Mouse (Mus musculus): ENCODE data around the gene Mrpl28.
"Not testable (repeated sequence)": the region's sequence is repeated elsewhere in the genome, so short reads cannot be mapped to it uniquely, and the experiment has no call there.

Mrpl28 gene

DNA sequence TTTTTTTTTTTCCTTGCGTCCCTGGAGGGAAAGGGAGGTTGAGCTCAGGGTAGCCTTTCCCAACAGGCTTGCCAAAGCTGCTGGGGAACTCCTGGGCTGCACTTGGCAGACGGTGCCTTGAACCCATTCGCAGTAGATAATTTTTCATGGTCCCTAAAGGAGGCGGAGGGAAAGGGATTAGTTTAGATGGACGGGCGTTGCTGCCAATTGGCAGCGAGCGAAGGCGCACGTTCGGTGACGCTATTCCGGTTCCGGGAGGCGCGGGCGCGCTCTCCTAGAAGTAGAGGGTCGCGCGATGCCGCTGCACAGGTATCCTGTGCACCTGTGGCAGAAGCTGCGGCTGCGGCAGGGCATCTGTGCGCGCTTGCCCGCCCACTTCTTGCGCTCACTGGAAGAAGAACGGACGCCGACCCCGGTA is at the start of gene Mrpl28:
TSS of gene Mrpl28 (plus strand) at position 234 of the 418 bp plus-strand sequence.
- DNase-seq: peak; percentile 86 to 87

DNA sequence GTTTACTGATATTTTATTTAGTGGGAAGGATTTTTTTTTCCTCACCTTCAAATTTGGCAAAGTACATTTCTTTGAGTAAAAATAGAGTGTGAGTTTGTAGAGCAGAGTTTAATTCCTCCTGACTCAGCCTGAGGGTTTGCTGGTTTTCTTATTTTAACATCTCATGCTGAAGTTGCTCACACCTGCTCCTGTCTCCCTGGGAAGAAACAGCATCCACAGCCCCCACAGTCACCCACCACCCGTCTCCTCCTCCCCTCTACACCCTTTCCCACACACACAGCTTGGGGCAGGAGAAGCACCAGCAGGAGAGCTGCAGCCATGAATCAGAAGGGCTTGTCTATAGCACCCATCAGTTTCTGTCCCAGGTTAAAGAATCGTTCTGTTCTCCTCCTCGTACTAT is 48.1 kb upstream of the Mrpl28 start:
- DNase-seq: no peak

DNA sequence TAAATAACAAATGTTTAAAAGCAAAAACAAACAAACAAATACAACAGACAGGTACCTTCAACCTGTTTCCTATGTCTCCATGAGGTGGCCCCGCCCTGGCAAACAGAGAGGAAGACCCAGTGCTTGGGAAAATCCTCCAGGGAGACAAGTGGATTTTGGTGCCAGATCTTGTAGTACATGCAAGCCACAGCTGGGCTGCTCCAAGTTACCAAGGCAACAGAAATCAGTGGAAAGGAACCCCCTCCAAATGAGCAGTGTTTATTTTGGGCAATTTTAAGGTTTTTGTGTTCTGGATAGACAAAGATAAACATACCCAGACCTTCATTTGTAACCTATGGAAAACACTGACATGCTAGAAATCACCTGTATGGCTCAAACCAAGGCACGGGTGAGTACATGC is 44.4 kb upstream of the Mrpl28 start:
- no peak for DNase-seq

DNA sequence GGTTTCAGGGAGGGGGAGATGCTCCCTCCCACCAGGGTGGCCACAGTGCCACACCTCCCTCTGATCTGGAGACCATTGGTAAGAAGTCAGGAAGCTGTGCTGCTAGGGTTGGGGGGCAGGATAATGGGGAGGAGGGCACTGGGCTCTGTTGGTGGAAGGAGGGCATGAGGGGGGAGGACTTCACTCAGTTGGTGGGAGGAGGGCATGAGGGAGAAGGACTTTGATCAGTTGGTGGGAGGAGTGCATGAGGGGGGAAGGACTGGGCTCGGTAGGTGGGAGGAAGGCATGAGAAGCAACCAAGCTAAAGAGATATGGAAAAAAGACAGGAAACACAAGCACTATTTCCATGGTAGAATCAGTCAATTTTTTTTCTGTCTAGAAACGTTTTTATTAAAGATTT is 42.4 kb upstream of the Mrpl28 start:
- no peak for DNase-seq

DNA sequence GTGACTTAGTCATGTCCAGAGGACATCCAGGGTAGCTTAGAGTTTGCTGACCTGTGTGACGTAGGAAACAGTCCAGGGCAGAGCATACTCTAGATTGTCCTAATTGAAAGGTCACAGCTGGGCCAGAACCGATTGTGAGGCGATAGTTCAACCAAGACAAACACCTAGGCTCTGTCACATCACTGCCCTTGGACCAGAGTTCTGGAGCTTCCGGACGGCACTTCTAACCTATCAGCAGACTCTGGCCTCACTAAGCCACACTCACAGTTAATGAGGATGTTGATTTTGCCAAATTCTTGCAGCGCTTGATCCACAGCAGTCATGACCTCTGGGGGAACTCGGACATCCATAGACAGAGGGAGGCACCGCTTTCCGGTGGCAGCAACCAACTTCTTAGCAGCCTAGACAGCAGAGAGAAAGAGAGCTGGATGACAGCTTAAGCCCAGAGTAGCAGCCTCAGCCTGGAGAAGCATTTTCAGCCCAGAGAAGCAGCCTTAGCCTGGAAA is 36.2 kb upstream of the Mrpl28 start:
- DNase-seq: no peak

DNA sequence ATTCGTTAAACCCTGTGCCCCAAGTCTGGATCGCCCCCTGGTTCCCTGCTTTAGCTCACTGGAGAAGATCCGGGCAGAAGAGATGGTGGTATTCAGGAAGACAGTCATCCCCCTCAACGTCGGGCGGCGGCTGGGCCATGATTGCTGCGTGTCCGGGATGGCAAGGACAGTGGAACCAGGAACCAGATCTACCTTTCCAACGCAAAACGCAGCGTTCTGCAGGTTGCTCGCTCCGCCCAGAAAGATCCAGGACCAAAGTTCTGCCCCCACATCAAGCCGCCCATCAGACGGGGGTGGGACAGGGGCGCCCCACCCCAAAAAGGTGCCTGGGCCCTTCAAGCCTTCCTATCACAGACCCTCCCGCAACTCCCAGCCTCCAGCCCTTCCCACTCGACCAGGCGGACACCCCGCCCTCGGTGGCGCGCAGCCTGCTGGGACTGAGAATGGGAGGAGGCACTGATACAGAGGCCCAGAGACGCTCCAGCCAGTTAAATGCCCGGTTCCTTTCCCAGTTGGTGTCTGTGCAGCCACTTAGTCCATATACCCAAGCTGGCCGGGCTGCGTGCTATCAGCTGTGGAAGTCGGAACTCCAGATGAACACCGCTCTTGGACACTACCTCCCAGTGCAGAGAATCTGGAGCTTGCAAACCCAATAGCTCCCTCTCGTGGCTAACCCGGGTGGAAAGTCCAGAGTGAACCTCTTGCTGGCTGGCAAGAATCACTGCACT is 33.2 kb upstream of the Mrpl28 start, which contains the start of gene Decr2:
TSS of gene Decr2 (minus strand) at position 433 of the 728 bp plus-strand sequence.
- DNase-seq: peak; percentile 78 to 81

DNA sequence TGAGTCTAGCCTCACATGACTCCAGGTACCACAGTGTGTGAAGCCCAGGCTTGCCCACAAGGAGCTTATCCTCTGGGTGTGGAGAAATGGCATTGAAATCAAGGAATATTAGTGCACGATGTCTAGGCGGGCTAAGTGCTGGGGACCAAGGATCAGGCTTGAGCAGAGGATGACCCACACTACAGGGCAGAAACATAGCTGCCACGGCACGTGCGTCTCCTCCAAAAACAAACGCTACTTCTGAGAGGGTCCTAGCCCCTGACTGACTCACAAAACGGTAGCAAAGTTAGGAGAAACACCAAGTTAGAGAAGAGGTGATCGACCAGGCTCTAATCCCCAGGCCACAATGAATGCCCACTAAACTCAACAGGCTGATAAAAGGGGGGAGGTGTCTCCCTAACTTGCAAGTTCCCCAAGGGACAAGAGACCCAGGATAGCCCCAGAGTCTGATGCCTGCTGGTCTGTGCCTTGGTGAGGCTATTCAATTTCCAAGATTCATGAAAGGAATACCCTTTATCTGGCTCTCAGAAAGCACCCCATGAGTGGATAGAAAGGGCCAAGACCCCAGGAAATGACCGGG is 28.7 kb upstream of the Mrpl28 start:
- no peak for DNase-seq

DNA sequence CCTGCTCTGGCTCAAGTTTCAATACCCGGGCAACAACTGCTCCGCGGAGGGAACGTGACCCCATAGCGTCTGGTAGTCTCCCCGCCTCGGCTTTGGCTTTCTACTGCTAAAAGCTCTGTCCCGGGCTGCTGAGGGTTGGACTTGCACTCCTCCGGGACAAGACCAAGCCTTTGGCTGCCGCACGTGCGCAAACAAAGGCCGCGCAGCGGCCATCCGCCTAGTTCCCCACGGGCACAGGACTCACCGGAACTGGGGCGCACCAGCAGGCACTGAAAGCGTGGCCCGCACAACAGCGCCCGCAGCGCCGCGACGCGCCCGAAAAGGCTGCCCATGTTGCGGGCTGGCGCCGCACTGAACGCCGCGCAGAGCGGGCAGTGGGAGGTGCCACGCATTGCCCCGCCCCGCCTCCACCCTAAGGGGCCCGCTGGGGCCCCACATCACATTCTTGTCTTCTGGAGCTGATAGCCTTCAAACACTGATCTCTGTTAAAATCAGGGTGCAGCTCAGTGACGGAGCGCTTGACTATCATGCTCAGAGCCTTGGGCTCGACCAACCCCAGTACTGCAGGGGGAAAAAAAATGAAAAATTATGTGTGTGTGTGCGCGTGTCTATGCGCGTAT is 28.1 kb upstream of the Mrpl28 start, which contains the start of gene Nme4:
TSS of gene Nme4 (minus strand) at position 482 of the 620 bp plus-strand sequence.
- peak; percentile 58 to 60 for DNase-seq

DNA sequence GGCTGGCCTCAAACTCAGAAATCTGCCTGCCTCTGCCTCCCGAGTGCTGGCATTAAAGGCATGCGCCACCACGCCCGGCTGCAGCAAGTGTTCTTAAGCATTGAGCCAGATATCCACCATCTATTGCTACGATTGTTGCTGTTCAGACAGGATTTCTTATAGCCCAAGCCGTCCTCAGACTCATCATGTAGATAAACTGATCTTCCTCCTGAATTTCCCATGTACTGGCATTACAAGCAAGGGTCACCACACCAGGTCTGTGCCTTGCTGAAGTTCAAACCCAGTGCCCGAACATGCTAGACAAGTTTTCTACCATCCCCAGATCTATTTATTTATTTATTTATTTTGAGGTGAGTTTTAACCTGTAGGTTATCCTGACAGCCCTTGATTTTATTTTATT is 24.8 kb upstream of the Mrpl28 start:
- DNase-seq: no peak

DNA sequence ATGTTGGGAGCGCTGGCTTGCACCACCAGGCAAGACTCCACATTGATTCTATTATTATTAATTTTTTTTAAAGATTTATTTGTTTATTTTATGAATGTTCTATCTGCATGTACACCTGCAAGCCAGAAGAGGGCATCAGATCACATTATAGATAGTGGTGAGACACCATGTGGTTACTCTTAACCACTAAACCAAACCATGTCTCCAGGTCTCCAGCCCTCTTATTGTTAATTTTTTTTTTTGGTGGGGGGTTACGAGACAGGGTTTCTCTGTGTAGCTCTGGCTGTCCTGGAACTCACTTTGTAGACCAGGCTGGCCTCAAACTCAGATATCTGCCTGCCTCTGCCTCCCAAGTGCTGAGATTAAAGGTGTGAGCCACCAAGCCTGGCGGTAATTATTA is 24.0 kb upstream of the Mrpl28 start:
- not testable (repeated sequence) for DNase-seq

DNA sequence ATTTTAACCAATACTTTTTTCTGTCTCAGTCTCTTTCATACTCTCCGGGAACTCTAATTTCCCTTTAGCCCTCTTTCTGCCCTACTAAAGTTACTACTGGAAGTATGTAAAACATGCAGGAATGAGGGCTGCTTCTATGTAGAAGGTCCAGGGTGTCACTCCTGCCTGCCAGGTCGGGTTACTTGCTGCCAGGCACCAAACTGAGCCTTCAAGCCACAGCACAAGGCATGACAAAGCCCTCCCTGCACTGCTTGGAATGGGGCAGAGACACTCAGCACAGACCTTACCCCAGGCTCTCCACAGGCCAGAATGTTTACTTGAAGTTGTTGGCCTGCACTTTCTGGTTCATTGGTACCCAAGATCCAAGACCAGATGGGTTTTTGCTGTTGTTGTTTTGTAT is 23.1 kb upstream of the Mrpl28 start:
- DNase-seq: no peak

DNA sequence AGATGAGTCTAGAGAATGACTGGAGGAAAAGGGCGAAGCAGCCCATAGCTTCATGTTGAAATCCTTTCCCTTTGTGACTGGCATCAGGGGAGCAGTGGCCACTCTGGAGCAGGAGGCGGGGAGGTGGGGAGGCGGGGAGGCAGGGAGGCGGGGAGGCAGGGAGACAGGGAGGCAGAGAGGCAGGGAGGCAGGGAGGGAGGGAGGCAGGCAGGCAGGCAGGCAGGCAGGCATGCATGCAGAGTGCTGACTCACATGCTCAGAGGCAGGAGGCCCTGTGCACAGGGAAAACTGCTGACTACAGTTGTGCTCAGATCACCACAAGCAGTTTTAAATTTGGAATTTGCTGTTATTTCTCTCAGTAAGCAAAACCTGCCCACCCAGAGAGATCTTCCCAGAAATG is 21.8 kb upstream of the Mrpl28 start:
- no peak for DNase-seq

DNA sequence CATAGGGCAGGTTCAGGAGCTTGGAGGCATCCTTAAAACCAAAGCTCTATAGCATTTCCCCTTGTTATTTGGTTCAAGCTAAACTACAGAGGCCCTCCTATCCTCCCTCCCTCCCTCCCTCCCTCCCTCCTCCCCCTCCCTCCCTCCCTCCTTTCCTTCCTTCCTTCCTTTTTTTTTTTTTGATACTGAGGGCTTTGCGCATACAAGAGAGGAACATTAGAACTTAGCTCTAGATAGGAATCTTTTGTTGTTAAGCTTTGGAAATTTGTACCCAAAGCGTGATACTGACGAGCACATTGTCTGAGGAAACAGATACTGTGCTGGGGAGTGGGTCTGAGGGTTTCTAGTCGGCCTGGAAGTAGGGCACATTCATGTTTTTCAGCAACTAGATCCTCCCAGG is 17.7 kb upstream of the Mrpl28 start:
- no peak for DNase-seq

DNA sequence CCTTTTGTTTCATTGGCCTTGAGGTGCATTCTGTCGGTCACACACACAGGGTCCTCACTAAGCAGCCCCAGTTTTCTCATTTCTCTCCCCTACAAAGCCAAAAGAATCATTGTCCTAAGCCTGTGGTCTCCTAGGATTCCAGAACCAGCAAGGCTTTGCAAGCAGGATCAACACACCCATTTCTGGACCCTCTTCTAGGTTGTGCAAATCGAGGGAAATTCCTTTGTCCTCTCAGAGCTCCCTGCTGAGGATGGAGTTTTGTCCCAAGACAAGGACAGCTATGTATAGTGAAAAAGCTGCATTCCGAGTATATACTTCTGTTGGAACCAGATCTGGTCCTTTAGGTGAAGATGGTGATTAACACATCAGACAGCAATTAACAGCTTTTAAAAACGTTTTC is 13.1 kb upstream of the Mrpl28 start:
- no peak for DNase-seq

DNA sequence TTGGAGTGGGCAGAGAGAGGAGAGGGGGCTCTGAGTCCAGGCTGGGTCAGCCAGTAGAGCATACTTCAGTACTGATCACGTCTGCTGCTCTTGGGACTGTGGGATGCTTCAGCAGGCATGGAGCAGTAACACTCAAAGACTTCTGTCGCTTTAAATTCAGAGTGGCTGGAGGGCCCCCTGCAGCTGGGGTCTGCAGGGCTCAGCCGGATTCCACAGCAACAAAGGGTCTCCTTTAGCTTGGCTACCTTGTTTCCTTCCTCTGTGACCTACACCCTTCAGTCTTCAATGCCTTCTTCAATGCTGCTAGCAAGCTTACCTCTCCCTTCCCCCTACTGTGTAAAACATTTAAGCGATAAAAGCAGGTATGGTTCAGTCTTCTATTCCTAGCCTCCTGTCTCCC is 12.3 kb upstream of the Mrpl28 start:
- no peak for DNase-seq

DNA sequence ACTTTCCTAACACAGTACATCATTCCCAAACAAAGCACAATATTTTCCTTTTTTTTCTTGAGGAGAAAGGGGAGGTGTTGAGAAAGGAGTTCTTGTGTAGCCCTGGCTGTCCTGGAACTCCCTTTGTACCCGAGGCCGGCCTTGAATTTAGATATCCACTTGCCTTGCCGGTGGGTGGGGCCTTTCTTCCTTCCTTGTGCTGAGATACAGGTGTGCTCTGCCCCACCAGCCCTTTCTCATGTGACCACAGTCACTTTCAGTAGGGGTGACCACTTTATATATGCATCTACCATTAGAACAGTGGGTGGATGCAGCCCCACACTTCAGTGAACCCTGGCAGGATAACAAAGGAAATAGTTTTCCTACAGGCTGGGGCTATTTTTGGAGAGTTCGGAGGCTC is 11.6 kb upstream of the Mrpl28 start:
- no peak for DNase-seq

DNA sequence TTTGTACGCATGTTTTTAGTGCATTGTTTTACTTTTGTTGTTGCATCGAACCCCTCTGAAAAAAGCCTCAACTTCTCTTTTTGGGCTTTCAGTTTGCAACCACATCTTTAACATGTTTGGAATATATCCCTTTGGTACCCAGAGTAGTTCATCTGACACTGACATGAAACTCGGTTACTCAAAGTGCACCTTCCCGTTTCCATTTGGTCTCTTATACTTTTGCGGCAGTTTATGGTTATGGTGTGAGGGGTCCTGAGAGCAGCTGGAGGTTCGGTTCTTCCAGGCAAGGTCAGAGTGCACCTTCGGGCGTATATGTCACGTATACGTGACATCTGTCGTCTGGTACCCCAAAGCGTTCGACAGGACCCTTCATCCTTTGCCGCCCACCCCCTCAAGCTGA is 10.5 kb upstream of the Mrpl28 start:
- no peak for DNase-seq

DNA sequence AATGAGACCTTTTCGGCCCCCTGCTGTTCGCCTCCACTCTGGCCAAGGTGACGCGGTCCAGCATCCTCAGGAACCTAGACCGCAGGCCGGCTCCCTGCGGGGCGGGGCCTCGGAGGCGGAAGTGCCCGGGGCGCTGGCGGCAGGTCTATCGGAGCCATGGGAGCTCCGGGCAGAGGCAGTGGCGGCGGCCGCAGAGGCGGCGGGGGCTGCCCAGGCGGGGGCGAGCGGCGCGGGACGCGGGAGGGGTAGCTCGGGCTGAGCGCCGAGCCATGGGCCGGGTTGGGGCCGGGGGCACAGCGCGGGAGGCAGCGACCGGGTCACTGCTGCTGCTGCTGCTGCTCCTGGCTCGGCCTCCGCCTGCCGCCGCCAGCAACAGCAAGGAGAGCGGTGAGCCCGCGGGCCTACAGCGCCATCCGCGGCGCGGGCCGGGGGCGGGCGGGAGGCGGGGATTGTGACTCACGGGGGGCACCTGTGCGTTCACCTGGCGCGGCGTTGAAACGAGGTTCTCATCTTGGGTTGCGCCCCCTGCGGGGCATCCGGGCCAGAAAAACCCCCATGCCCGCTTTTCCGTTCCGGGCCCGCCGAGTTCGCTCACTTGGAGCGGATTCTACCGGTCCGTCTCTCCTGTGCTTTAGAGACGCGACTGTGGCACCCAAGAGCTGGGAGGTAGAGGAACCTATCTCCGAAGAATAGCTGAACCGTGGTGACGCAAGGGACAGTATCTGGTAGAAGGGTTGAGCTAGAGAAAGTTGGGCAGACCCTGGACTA is 9.9 kb upstream of the Mrpl28 start, which contains the start of gene Tmem8:
TSS of gene Tmem8 (plus strand) at position 119 of the 768 bp plus-strand sequence.
- peak; percentile 79 for DNase-seq

DNA sequence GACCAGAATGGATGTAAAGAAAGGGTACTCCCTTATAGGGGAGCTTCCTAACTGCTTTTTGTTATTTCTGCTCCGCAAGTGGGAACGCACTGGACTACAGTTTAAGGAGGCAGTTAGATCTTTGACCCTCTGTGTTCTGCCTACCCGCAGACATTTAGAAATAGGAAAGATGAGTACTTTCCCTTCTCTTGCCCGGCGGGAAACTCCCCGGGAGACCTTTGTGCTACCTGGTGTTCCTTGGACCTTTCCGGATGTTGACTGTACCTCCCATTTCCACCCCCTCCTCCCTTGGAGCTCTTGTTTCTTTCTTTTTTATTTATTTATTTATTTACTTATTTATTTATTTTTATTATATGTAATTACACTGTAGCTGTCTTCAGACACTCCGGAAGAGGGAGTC is 9.2 kb upstream of the Mrpl28 start:
- DNase-seq: no peak

DNA sequence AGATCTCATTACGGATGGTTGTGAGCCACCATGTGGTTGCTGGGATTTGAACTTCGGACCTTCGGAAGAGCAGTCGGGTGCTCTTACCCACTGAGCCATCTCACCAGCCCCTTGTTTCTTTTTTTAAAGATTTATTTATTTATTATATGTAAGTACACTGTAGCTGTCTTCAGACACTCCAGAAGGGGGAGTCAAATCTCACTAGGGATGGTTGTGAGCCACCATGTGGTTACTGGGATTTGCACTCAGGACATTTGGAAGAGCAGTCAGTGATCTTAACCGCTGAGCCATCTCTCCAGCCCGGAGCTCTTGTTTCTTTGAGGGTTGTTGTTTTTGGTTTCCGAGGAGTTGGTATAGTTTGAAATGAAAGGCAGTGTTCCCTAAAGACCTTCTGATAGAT is 8.8 kb upstream of the Mrpl28 start:
- not testable (repeated sequence) for DNase-seq

DNA sequence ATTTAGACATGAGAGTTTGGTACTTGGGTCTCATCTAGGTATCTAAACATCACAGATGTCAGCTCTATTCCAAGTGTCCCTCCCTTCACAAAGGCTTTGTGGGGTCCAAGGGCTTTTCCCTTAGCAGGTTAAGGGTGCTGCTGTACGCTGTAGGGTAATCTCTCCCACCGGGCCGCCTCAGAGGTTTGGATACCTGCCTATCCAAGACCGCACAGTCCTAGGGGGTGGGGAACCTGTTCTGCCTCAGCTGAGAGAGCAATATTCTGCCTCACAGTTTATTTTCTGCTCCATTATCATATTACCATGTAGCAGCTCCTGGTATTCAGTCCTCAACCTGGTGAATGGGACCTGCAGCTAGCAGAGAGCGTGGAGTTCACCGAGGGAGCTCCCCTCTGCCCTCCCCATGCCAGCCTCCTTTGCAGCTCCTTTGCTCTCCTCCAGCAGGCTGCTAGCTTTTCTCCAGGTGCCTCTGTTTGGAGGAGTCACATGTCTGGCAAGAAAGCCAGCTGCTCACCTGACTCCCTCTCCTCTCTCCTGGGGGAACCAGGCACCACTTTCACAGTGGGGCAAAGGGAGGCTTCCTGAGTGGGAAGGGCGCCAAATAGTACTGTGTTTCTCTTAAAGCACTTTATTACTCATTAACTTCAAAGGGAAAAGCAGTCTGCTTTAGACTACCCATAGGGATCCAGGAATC is 7.9 kb upstream of the Mrpl28 start:
- DNase-seq: no peak

DNA sequence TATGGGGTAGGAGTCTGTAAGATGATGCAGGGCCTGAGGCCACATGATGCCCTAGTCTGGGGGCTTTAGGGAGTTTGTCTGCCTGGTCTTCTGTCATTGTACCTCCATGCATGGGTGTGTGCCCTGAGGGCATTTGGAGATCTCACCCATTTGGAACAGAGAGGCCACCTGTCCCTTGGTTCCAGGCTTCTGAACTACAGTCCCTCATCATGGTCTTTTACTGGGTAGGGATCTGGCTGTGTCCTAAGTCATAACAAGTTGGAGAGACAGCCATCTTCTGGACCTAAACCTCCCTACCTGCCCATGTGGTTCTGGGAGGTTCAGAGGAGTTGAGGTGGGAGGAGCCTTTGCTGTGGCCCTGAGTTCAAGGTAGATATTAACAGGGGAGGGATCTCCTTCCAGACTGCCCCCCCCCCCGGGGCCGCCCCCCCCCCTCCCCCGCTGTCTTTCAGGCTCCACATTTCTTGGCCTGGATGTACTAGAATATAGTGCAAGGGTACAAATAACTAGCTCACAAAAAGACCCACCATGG is 7.3 kb upstream of the Mrpl28 start:
- no peak for DNase-seq

All from thymus, postnatal 36 days (tissue).